Mouse (Mus musculus): ENCODE data around the gene Aldh4a1. TPM values are rescaled to one million over a fixed set of nuclear protein-coding genes. Genes with fewer than 3 reads are reported as not detected.
A peak's percentile ranks its signal among the peaks of the same experiment; 100 is the strongest.

Aldh4a1 gene
- polyA plus RNA-seq, 2 experiments = 29.9 to 31.1 TPM

DNA sequence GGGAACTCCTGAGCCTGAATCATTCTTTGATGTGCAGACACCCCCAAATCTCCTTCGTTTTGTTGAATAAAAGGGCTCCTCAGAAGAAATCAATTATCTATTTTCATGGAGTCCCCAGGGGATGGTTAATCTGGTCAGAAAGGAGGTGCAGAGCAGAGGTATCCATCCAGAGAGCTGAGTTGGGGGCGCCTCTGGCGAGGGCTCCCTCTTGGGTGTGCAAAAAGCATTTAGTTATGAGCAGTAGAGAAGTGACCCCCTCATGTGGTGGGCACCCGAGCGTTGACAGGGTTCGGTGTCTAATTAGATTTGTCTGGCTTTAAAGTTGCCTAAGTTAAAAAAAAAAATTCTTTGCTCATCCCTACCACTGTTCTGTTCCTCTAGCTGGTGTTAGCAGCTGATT, 11.7 kb upstream of the Aldh4a1 start:
- 58% methylated on average over 6 of the region's 6 CpGs for WGBS (ENCODE audit: insufficient replicate concordance)
- ATAC-seq (ENCODE audit: insufficient read depth) = no peak
- H3K27me3 ChIP-seq (ENCODE audit: control insufficient read depth, insufficient read depth, low read length) = no peaks in the 10 kb centered on the region
- no peaks in the 10 kb centered on the region; the same call in 1 of the 2 replicates for H3K36me3 ChIP-seq (replicated peaks; ENCODE audit: control insufficient read depth, insufficient read depth, low read depth)
- no peaks in the 10 kb centered on the region for H3K9me3 ChIP-seq (ENCODE audit: control insufficient read depth, low read length)
- no peaks in the 10 kb centered on the region for H3K4me1 ChIP-seq (replicated peaks; ENCODE audit: control insufficient read depth in 2 of 2, insufficient read depth in 2 of 2, low read length in 1 of 2)
- no peak overlapping the region for H3K9ac ChIP-seq (replicated peaks)
- TF ChIP-seq EP300 (IDR thresholded peaks at IDR 0.05; ENCODE audit: low read depth) (no peak), CTCF (IDR thresholded peaks at IDR 0.05; ENCODE audit: low read depth) (no peak)
- H3K4me3 ChIP-seq (ENCODE audit: insufficient read depth in 1 of 2, low read depth in 2 of 2, low read length in 2 of 2) = no peak overlapping the region
- H3K4me2 ChIP-seq (ENCODE audit: low read depth) = no peak overlapping the region
- no peak overlapping the region for H3K27ac ChIP-seq
- no peak for DNase-seq (ENCODE audit: low read depth in 3 of 3, low spot score in 3 of 3)

DNA sequence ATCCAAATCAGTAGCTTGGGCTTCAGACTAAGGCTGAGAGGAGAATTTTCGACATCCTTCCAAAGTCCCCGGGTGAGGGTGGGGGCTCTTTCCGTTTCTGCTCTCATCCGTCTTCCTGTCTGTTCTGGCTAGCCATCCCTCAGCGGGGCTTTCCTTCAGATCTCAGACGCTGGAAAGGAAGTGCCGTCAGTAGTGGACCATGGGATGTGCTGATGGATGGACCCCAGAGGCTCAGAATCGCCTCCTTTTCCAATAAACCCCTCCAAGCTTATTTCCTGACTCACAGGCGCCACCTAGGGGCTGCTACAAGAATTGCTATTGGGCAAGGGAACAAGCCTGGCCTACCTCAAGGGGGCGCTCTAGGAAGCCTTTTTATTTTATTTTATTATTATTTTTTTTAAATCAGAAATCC, 11.1 kb upstream of the Aldh4a1 start:
- Histone ChIP-seq H3K27ac (no peak overlapping the region), H3K9me3 (ENCODE audit: control insufficient read depth, low read length) (no peaks in the 10 kb centered on the region), H3K36me3 (replicated peaks; ENCODE audit: control insufficient read depth, insufficient read depth, low read depth) (no peaks in the 10 kb centered on the region; the same call in 1 of the 2 replicates), H3K9ac (replicated peaks) (no peak overlapping the region), H3K4me2 (ENCODE audit: low read depth) (no peak overlapping the region), H3K27me3 (ENCODE audit: control insufficient read depth, insufficient read depth, low read length) (no peaks in the 10 kb centered on the region), H3K4me3 (ENCODE audit: insufficient read depth in 1 of 2, low read depth in 2 of 2, low read length in 2 of 2) (no peak overlapping the region), H3K4me1 (replicated peaks; ENCODE audit: control insufficient read depth in 2 of 2, insufficient read depth in 2 of 2, low read length in 1 of 2) (no peaks in the 10 kb centered on the region)
- DNase-seq (ENCODE audit: low read depth in 3 of 3, low spot score in 3 of 3) = peak in 2 of 3 experiments; percentile 38 to 51
- peak; percentile 96 for TF ChIP-seq CTCF (IDR thresholded peaks at IDR 0.05; ENCODE audit: low read depth)
- no peak for TF ChIP-seq EP300 (IDR thresholded peaks at IDR 0.05; ENCODE audit: low read depth)
- WGBS (ENCODE audit: insufficient replicate concordance) = 4% methylated on average over 10 of the region's 10 CpGs
- no peak for ATAC-seq (ENCODE audit: insufficient read depth)

DNA sequence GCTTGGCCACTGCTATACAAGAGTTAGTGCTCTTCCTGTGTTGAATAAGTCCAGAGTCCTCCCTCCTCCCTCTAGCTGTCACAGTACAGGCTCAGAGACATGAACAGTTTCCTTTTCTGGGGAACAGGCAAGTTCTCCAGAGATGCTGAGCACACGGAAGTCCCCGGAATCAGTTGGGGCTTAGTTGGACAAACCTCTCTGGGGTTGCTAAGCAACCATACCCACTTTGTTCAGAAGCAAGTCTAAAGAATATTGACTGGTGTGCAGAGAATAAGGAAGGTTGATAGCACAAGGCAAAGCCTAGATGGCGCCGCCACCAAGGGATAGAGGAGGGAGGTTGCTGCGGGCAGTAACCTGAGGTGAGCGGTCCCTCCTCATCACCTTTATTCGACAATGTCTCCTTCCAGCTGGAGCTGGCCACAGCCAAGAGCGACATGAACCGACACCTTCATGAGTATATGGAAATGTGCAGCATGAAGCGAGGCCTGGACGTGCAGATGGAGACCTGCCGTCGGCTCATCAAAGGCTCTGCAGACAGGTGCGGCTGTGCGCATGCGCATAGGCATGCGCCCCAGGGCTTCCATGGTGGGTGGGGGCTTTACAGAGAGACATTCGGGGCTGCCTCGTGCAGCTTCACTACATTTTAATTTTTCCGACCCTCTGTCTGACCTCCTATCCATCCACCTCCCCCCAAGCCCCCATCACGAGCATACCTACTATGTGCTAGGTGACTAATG, 8.0 kb upstream of the Aldh4a1 start:
- peaks cover 3 to 4% of the 10 kb centered on the region in 2 experiments; a peak in 2 of 4 replicates for H3K4me1 ChIP-seq (replicated peaks; ENCODE audit: control insufficient read depth in 2 of 2, insufficient read depth in 2 of 2, low read length in 1 of 2)
- WGBS (ENCODE audit: insufficient replicate concordance) = 82% methylated on average over 21 of the region's 21 CpGs
- no peak overlapping the region for H3K27ac ChIP-seq
- no peak for ATAC-seq (ENCODE audit: insufficient read depth)
- H3K27me3 ChIP-seq (ENCODE audit: control insufficient read depth, insufficient read depth, low read length) = no peaks in the 10 kb centered on the region
- TF ChIP-seq EP300 (IDR thresholded peaks at IDR 0.05; ENCODE audit: low read depth) = no peak
- TF ChIP-seq CTCF (IDR thresholded peaks at IDR 0.05; ENCODE audit: low read depth) = no peak
- H3K4me3 ChIP-seq (ENCODE audit: insufficient read depth in 1 of 2, low read depth in 2 of 2, low read length in 2 of 2) = no peak overlapping the region
- H3K9ac ChIP-seq (replicated peaks) = no peak overlapping the region
- H3K36me3 ChIP-seq (replicated peaks; ENCODE audit: control insufficient read depth, insufficient read depth, low read depth) = no peaks in the 10 kb centered on the region; the same call in 1 of the 2 replicates
- no peak overlapping the region for H3K4me2 ChIP-seq (ENCODE audit: low read depth)
- DNase-seq (ENCODE audit: low read depth in 3 of 3, low spot score in 3 of 3) = no peak
- no peaks in the 10 kb centered on the region for H3K9me3 ChIP-seq (ENCODE audit: control insufficient read depth, low read length)

DNA sequence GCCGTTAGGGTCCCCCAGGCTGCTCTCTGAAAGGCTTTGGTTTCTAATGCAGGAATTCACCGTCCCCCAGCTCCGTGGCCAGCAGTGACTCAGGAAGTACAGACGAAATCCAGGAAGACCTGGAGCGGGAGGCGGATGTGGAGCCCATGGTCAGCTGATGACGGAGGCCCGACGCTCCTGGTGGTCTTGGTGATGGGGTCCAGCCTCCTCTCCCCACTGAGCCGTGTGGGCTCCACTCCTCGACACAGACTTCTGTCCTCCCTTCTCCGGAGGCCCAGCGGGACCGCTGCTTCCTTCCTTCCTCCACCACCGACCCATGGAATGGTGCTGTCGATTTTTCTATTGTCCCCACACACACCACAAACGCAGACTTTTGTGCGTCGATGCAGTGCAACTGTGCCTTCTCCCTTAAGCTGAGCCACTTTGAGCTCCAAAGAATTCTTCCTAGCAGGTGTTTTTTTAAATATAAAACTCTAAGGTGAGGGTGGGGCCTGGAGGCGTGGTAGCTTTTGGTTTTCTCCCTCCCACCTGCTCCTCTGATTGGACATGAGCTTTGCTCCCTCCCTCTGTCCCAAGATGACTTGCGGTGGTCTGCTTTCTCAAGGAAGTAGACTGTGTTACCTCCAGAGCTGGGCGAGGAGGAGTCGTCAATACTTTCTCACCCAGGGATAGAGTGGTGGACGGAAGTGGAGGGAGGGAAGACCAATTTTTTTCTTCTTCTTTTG, 6.2 kb upstream of the Aldh4a1 start:
- 5% methylated on average over 24 of the region's 24 CpGs for WGBS (ENCODE audit: insufficient replicate concordance)

DNA sequence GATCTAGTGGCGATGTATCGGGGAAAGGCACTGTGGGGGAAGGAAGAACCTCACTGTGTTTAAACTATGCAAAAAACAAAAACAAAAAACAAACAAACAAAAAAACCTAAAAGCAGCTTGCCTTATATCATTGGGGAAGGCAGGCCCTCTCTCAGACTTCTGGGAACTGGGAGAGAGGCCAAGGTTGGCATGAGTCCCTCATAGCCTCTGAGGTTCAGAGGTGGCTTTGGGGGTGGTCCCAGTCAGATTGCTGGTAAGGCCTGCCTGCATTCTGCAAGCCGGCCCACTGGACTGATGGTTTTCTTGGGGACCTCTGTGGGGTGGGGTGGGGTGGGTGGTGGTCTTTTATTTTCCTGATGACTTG, 5.7 kb upstream of the Aldh4a1 start:
- peak overlapping the region; percentile 52 for H3K27ac ChIP-seq
- peak overlapping the region; percentile 69 to 83; a peak in 3 of 4 replicates for H3K4me3 ChIP-seq (ENCODE audit: insufficient read depth in 1 of 2, low read depth in 2 of 2, low read length in 2 of 2)
- TF ChIP-seq EP300 (IDR thresholded peaks at IDR 0.05; ENCODE audit: low read depth) (no peak), CTCF (IDR thresholded peaks at IDR 0.05; ENCODE audit: low read depth) (no peak)
- 20% methylated on average over 3 of the region's 3 CpGs for WGBS (ENCODE audit: insufficient replicate concordance)
- H3K9ac ChIP-seq (replicated peaks) = peak overlapping the region; percentile 77
- no peaks in the 10 kb centered on the region; the same call in 1 of the 2 replicates for H3K36me3 ChIP-seq (replicated peaks; ENCODE audit: control insufficient read depth, insufficient read depth, low read depth)
- DNase-seq (ENCODE audit: low read depth in 3 of 3, low spot score in 3 of 3) = no peak
- peak overlapping the region; percentile 85 for H3K4me2 ChIP-seq (ENCODE audit: low read depth)
- H3K9me3 ChIP-seq (ENCODE audit: control insufficient read depth, low read length) = no peaks in the 10 kb centered on the region
- H3K27me3 ChIP-seq (ENCODE audit: control insufficient read depth, insufficient read depth, low read length) = no peaks in the 10 kb centered on the region
- ATAC-seq (ENCODE audit: insufficient read depth) = no peak
- H3K4me1 ChIP-seq (replicated peaks; ENCODE audit: control insufficient read depth in 2 of 2, insufficient read depth in 2 of 2, low read length in 1 of 2) = peaks cover 4 to 6% of the 10 kb centered on the region in 2 experiments; a peak in 2 of 4 replicates

More for the DNA sequence above, 6.2 kb upstream of the Aldh4a1 start:
- peak overlapping the region; percentile 52 for H3K27ac ChIP-seq
- TF ChIP-seq EP300 (IDR thresholded peaks at IDR 0.05; ENCODE audit: low read depth) (no peak), CTCF (IDR thresholded peaks at IDR 0.05; ENCODE audit: low read depth) (no peak)
- ATAC-seq (ENCODE audit: insufficient read depth) (peak; percentile 92), DNase-seq (ENCODE audit: low read depth in 3 of 3, low spot score in 3 of 3) (peak; percentile 71 to 76 (median 73))
- no peaks in the 10 kb centered on the region for H3K9me3 ChIP-seq (ENCODE audit: control insufficient read depth, low read length)
- no peaks in the 10 kb centered on the region for H3K27me3 ChIP-seq (ENCODE audit: control insufficient read depth, insufficient read depth, low read length)
- no peaks in the 10 kb centered on the region; the same call in 1 of the 2 replicates for H3K36me3 ChIP-seq (replicated peaks; ENCODE audit: control insufficient read depth, insufficient read depth, low read depth)
- peak overlapping the region; percentile 69 to 83 for H3K4me3 ChIP-seq (ENCODE audit: insufficient read depth in 1 of 2, low read depth in 2 of 2, low read length in 2 of 2)
- H3K4me1 ChIP-seq (replicated peaks; ENCODE audit: control insufficient read depth in 2 of 2, insufficient read depth in 2 of 2, low read length in 1 of 2) = peaks cover 3 to 4% of the 10 kb centered on the region in 2 experiments; a peak in 2 of 4 replicates
- peak overlapping the region; percentile 85 for H3K4me2 ChIP-seq (ENCODE audit: low read depth)
- H3K9ac ChIP-seq (replicated peaks) = peak overlapping the region; percentile 77
